Mouse (Mus musculus) embryonic facial prominence, embryonic 14.5 days (tissue): ENCODE data around the gene Iqgap2. TPM values are rescaled to one million over a fixed set of nuclear protein-coding genes. Genes with fewer than 3 reads are reported as not detected.

ENCODE experiments used
- ATAC-seq: fragments of 200-750 bp; cut with Nextera tagmentation; 2 replicates; pipeline ENCODE4 v1.8.0; 2017; ENCODE audit warnings: low read depth, moderate number of reproducible peaks, moderate TSS enrichment
- DNase-seq: peaks from one replicate; pipeline ENCODE4 v3.0.0-alpha.2; 2015; ENCODE audit warnings: low spot score
- H3K27ac ChIP-seq: fragments of 300-500 bp; sonication (generic); replicated peaks from 2 replicates; pipeline ENCODE4 v1.5.1; 2014; ENCODE audit warnings: low read depth, mild to moderate bottlenecking, low read length, moderate library complexity
- H3K27me3 ChIP-seq: fragments of 300-500 bp; sonication (generic); replicated peaks from 2 replicates; pipeline ENCODE4 v1.6.1; 2014; ENCODE audit warnings: low read length; ENCODE audit not compliant: control insufficient read depth, insufficient read depth
- H3K36me3 ChIP-seq: fragments of 300-500 bp; sonication (generic); 2 replicates; pipeline ENCODE4 v1.6.1; 2014; ENCODE audit warnings: low read length, mixed read lengths; ENCODE audit not compliant: control insufficient read depth, insufficient read depth
- H3K4me1 ChIP-seq: fragments of 300-500 bp; sonication (generic); 2 replicates; pipeline ENCODE4 v1.6.1; 2014; ENCODE audit warnings: antibody characterized with exemption, low read length; ENCODE audit not compliant: control insufficient read depth, insufficient read depth
- H3K4me2 ChIP-seq: fragments of 300-500 bp; sonication (generic); 2 replicates; pipeline ENCODE4 v1.6.1; 2014; ENCODE audit warnings: low read depth, mild to moderate bottlenecking, low read length, moderate library complexity, mixed read lengths
- H3K4me3 ChIP-seq: fragments of 300-500 bp; sonication (generic); 2 replicates; pipeline ENCODE4 v1.5.1; 2014; ENCODE audit warnings: low read depth, mild to moderate bottlenecking, low read length
- H3K9ac ChIP-seq: fragments of 300-500 bp; sonication (generic); 2 replicates; pipeline ENCODE4 v1.6.1; 2014; ENCODE audit warnings: low read depth, mild to moderate bottlenecking, low read length, moderate library complexity, mixed read lengths
- H3K9me3 ChIP-seq: fragments of 300-500 bp; sonication (generic); 2 replicates; pipeline ENCODE4 v1.6.1; 2016; ENCODE audit warnings: low read length; ENCODE audit not compliant: control insufficient read depth
- whole genome bisulfite sequencing: fragments of 180-500 bp; shearing (Covaris S2); extraction: QIAGEN DNeasy Blood & Tissue Kit; methylation state at CpG from one replicate; pipeline ENCODE4 v1.1.7; 2014; 5-methylcytosine and 5-hydroxymethylcytosine counted together
- polyA plus RNA-seq: library from polyadenylated mRNA; unstranded; fragments of >200 nt; fragmentation: Nextera tagmentation; extraction: Ambion mirVana; gene quantifications from 2 replicates; pipeline ENCODE4 v1.2.1, GENCODE M21; 2014

The Iqgap2 gene
- polyA plus RNA-seq, 1 experiment from 2014 or later, result 13.7 TPM

DNA sequence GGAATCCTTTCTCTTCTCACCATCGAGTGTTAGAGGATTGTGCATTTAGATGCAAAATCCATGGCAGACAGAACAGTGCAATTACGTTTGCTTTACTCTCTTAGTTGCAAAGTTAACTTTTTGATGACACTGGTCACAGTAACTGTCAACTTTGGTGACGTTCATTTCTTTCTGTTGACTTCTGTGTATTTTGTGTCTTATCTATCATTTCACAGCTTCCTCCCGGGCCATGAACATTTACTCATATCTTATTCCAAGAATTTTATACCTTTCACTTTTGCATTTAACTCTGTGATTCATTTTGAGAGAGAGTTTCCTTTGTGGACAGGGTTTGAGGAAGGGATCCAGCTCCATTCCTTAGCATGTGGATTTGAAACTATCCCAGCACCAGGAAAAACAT is 238.0 kb downstream of the Iqgap2 start:
- 86% methylated on average over 4 of the region's 4 CpGs for WGBS
- no peak overlapping the region for H3K27ac ChIP-seq
- no peak for ATAC-seq

DNA sequence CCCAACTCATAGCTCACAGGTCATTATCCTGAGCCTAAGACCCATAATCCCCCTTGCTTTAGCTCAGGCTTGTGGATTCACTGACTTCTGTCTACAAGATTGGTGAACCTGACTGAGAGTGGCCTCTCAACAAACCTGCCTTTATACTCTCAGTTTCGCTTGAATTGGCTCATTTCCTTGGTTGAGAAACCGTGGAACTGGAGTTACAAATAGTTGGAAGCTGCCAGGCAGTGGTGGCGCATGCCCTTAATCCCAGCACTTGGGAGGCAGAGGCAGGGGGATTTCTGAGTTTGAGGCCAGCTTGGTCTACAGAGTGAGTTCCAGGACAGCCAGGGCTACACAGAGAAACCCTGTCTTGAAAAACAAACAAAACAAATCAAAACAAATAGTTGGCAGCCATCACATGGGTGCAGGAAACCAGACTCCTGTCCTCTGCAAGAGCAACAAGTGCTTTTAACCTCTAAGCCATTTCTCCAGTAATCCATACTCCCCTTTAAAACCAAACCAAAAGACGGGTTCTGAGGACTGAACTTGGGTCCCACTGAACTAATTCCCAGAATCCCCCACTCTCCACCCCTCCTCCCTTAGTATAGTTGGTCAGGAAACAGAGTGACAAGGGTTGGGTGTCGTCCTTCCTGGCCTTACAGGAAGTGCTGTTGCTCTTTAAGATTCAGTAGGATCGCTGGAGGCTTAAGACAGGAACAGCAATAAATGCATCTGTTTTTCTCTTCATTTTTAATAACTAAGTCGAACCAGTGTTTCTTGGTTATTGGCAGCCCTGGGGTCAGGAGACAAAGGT is 239.7 kb downstream of the Iqgap2 start:
- Histone ChIP-seq H3K9me3 (no peaks in the 10 kb centered on the region), H3K36me3 (no peaks in the 10 kb centered on the region), H3K4me3 (no peak overlapping the region), H3K27ac (no peak overlapping the region), H3K4me2 (no peak overlapping the region), H3K9ac (no peak overlapping the region), H3K27me3 (no peaks in the 10 kb centered on the region), H3K4me1 (no peaks in the 10 kb centered on the region)
- WGBS, result 73% methylated on average over 7 of the region's 7 CpGs
- DNase-seq (no peak), ATAC-seq (no peak)

More for the DNA sequence above, 238.0 kb downstream of the Iqgap2 start:
- Histone ChIP-seq H3K4me2 (no peak overlapping the region), H3K9me3 (no peaks in the 10 kb centered on the region), H3K9ac (no peak overlapping the region), H3K27me3 (no peaks in the 10 kb centered on the region), H3K4me1 (no peaks in the 10 kb centered on the region), H3K36me3 (peaks cover 8% of the 10 kb centered on the region), H3K4me3 (no peak overlapping the region)
- DNase-seq, result no peak

DNA sequence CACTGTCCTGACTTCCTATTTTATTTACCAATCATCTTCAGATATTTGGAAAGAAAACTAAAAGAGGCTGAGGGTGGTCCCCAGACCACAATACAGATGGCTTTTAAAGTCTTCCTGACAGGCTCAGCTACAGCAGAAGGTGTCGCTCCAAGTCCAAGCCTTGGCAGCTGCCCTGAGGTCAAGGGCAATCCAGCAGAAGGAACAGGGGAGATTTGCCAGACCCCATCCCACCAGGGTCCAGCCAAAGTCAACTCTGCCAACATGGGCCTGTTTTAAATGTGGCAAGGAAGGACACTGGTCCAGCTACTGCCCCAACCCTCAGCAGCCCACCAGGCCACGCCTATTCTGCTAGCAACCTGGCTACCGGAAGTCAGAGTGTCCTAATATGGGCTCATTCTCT is 241.8 kb downstream of the Iqgap2 start:
- Histone ChIP-seq H3K4me3 (no peak overlapping the region), H3K27ac (no peak overlapping the region), H3K4me1 (no peaks in the 10 kb centered on the region), H3K36me3 (peaks cover 7% of the 10 kb centered on the region; the same call in 1 of the 2 replicates), H3K27me3 (no peaks in the 10 kb centered on the region), H3K9ac (no peak overlapping the region), H3K9me3 (no peaks in the 10 kb centered on the region), H3K4me2 (no peak overlapping the region)
- ATAC-seq (no peak), DNase-seq (no peak)
- WGBS, result 79% methylated on average over 3 of the region's 3 CpGs

DNA sequence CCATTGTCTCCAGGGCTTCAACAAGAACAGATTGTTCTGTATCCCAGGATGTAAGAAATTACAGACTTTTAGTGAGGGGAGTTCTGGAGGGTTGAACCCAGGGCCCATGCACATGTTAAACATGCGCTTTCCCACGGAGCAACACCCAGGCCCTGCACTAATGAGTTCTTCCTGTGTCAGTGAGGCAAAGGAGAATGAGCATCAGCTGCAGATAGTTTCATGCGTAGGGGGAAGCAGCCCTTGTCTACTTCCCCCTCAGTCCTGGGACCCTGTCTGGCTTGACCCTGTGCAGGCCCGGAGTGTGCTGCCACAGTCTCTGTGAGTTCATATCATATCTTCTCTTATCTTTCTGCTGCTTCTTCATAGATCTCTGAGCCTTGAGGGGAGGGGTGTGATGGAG is 244.5 kb downstream of the Iqgap2 start:
- H3K4me1 ChIP-seq, result peaks cover 14% of the 10 kb centered on the region; the same call in 1 of the 2 replicates
- ATAC-seq (no peak), DNase-seq (no peak)
- H3K36me3 ChIP-seq, result peaks cover 12% of the 10 kb centered on the region; the same call in 1 of the 2 replicates
- no peak overlapping the region for H3K4me3 ChIP-seq
- no peak overlapping the region for H3K4me2 ChIP-seq
- WGBS, result 50% methylated on average over 4 of the region's 4 CpGs
- no peak overlapping the region for H3K9ac ChIP-seq
- no peaks in the 10 kb centered on the region for H3K27me3 ChIP-seq
- H3K27ac ChIP-seq, result no peak overlapping the region
- H3K9me3 ChIP-seq, result no peaks in the 10 kb centered on the region

DNA sequence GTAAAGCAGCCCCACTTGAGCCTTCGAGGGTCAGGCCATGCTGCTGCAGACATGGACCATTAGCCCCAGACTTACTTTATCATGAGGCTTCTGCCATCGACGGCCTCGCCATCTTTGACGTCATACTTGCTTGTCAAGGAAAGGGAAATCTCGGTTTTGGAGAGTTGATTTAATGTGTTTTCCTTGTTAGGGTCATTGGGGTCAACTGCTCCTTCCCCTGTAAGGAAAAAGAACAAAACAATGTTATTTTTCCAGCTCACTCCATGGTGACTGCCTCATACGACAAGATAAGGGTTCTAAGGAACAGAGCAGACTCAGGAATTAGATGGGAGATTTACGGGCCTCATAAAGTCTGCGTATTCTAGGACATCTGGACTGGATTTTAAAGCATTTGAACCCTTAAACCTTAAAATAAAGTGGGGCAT is 245.0 kb downstream of the Iqgap2 start:
- Histone ChIP-seq H3K36me3 (peaks cover 12% of the 10 kb centered on the region; the same call in 1 of the 2 replicates), H3K4me3 (no peak overlapping the region), H3K4me1 (peaks cover 19% of the 10 kb centered on the region), H3K9me3 (no peaks in the 10 kb centered on the region), H3K9ac (no peak overlapping the region), H3K27me3 (no peaks in the 10 kb centered on the region), H3K27ac (no peak overlapping the region), H3K4me2 (no peak overlapping the region)
- no peak for DNase-seq
- WGBS, result 58% methylated on average over 9 of the region's 9 CpGs
- no peak for ATAC-seq

DNA sequence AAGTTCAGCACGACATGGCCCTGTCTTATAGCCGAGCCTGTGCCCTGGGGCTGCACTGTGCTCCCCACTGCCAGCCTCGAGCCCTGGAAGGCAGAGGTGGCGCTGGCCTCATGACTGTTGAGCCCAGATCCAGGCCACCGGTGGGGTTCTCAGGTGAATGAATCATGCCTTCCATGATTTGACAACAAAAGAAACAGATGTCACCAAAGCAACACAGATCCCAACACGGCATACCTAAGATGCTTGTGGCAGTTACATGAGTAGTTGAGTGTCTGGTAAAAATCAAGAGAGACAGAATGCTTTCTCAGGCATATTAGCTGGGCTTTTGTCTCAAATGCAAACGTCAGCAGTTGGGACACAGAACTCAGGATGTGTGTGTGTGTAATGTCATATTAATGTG is 248.0 kb downstream of the Iqgap2 start:
- 37% methylated on average over 7 of the region's 7 CpGs for WGBS
- Histone ChIP-seq H3K4me2 (no peak overlapping the region), H3K36me3 (peaks cover 12% of the 10 kb centered on the region; the same call in 1 of the 2 replicates), H3K9ac (no peak overlapping the region), H3K9me3 (no peaks in the 10 kb centered on the region), H3K27ac (peak overlapping the region; percentile 69), H3K4me3 (no peak overlapping the region), H3K27me3 (no peaks in the 10 kb centered on the region), H3K4me1 (peaks cover 41% of the 10 kb centered on the region)
- ATAC-seq (0 out of 2 replicates have a peak, but pooled peaks have one; percentile 14), DNase-seq (peak; percentile 75)

DNA sequence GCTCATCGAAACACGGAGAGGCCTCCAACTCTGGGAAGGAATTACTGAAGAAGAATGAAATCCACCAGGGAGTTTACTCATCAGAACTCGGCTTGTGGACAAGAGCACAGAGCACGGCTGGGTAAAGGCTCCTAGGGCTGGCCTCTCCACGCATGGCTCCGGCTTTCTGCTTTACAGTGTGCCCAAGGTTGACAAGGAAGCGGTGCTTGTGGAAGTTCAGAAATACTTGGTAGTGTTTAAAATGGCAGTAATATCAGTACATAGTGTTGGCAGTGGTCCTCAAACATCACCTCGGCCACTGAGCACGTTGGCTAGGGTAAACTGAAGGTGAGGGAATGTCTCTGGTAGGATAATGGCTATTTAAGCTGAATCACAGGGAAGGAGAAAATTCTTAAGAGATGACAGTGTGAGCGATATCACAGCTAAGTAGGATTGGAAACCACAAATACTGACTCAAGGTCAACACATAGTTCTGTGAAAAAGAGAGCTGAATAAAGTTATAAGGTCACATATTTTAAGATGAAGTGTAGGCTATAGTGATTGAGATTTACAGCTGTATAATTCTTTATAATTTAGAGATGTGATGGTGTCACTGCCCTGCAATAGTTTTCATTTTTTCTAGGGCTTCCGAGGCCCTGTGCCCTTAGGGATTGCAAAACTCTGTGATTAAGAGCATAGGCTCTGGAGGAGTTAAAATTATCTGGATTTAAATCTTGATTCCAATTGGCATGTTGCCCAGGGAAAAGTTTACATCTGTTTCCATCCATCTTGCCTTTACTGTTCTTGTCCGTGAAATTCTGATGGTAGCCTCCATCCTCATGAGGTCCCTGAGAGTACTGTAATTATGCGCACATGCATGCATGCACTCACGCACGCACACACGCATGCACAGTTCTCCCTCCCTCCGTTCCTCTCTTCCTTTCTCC is 250.4 kb downstream of the Iqgap2 start:
- DNase-seq (peak; percentile 85), ATAC-seq (peak; percentile 56; the same call in 1 of the 2 replicates)
- 60% methylated on average over 17 of the region's 17 CpGs for WGBS
- Histone ChIP-seq H3K27ac (peak overlapping the region; percentile 24; the same call in 1 of the 2 replicates), H3K4me1 (peaks cover 50% of the 10 kb centered on the region), H3K4me2 (no peak overlapping the region), H3K4me3 (no peak overlapping the region), H3K9me3 (no peaks in the 10 kb centered on the region), H3K27me3 (no peaks in the 10 kb centered on the region), H3K9ac (no peak overlapping the region), H3K36me3 (peaks cover 12% of the 10 kb centered on the region; the same call in 1 of the 2 replicates)

DNA sequence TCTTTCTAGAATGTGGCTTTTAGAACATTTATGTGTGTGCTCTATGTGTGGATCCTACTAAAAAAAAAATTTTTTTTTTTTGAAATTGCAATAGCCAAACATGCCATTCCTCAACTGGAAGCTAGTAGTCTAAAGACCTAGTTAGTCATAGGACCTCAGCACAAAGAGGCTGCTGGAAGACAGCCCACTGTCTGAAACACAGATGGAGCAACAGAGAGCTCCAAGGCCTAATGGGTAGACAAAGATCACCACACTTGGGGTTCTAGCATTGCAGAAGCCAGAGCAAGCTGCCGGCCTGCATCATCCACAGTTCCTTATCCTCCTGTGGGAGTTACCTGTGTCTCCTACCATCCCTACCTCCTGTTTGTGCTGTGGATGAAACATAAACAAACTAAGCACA is 251.3 kb downstream of the Iqgap2 start:
- Histone ChIP-seq H3K4me3 (no peak overlapping the region), H3K9me3 (no peaks in the 10 kb centered on the region), H3K27me3 (no peaks in the 10 kb centered on the region), H3K9ac (no peak overlapping the region), H3K4me2 (no peak overlapping the region), H3K27ac (no peak overlapping the region), H3K36me3 (0 out of 2 replicates have a peak, but pooled peaks cover 6% of the 10 kb centered on the region), H3K4me1 (peaks cover 50% of the 10 kb centered on the region)
- no peak for DNase-seq
- 89% methylated on average over 1 of the region's 1 CpGs for WGBS
- no peak for ATAC-seq
